Mouse (Mus musculus): ENCODE results near the gene Xab2. TPM values are rescaled to one million over a fixed set of nuclear protein-coding genes. Genes with fewer than 3 reads are reported as not detected.

Xab2 gene
- total RNA-seq, 1 experiment = 76.0 TPM

- TF ChIP-seq CHD2 (IDR thresholded peaks at IDR 0.05; ENCODE audit: low read depth, low read length) (no peak), MAFK (IDR thresholded peaks at IDR 0.05; ENCODE audit: insufficient read depth, low read depth, low read length) (no peak), ZNF384 (IDR thresholded peaks at IDR 0.05; ENCODE audit: low read depth, low read length) (no peak), ZC3H11A (IDR thresholded peaks at IDR 0.05; ENCODE audit: borderline replicate concordance, low read depth, low read length) (no peak), HCFC1 (IDR thresholded peaks at IDR 0.05; ENCODE audit: borderline replicate concordance, insufficient read depth, low read length) (no peak)
- Histone ChIP-seq H3K27ac (ENCODE audit: insufficient read depth, low read depth, low read length, poor library complexity, severe bottlenecking) (no peak overlapping the region), H3K36me3 (ENCODE audit: control insufficient read depth, insufficient read depth, low read length, poor library complexity, severe bottlenecking) (peaks cover 8% of the 10 kb centered on the region; the same call in 1 of the 2 replicates), H3K9ac (ENCODE audit: insufficient read depth, low read depth, low read length, poor library complexity, severe bottlenecking) (no peak overlapping the region), H3K4me3 (ENCODE audit: insufficient read depth in 1 of 2, low read depth in 1 of 2, low read length in 2 of 2, poor library complexity in 1 of 2, severe bottlenecking in 1 of 2) (no peak overlapping the region), H3K4me1 (ENCODE audit: control insufficient read depth in 2 of 2, insufficient read depth in 2 of 2, low read length in 2 of 2, poor library complexity in 1 of 2) (peaks cover 11 to 36% of the 10 kb centered on the region in 2 experiments), H3K9me3 (ENCODE audit: control insufficient read depth, insufficient read depth, low read depth, low read length) (no peaks in the 10 kb centered on the region)
- DNase-seq (ENCODE audit: low read depth, low spot score) = no peak
- in situ Hi-C loops (cut with MboI; ENCODE audit: low sequenced_read_pairs in 2 of 2, unreplicated experiment in 2 of 2) = no loop called here
Observed at GRCm38 (mm10) chr8:3594466-3594865, 26.6 kb downstream of the Xab2 start.

- Histone ChIP-seq H3K27ac (ENCODE audit: insufficient read depth, low read depth, low read length, poor library complexity, severe bottlenecking) (no peak overlapping the region), H3K9ac (ENCODE audit: insufficient read depth, low read depth, low read length, poor library complexity, severe bottlenecking) (no peak overlapping the region), H3K9me3 (ENCODE audit: control insufficient read depth, insufficient read depth, low read depth, low read length) (no peaks in the 10 kb centered on the region), H3K4me3 (ENCODE audit: insufficient read depth in 1 of 2, low read depth in 1 of 2, low read length in 2 of 2, poor library complexity in 1 of 2, severe bottlenecking in 1 of 2) (no peak overlapping the region), H3K4me1 (ENCODE audit: control insufficient read depth in 2 of 2, insufficient read depth in 2 of 2, low read length in 2 of 2, poor library complexity in 1 of 2) (peaks cover 7 to 27% of the 10 kb centered on the region in 2 experiments), H3K36me3 (ENCODE audit: control insufficient read depth, insufficient read depth, low read length, poor library complexity, severe bottlenecking) (peaks cover under 1% of the 10 kb centered on the region; the same call in 1 of the 2 replicates)
- DNase-seq (ENCODE audit: low read depth, low spot score) = no peak
- in situ Hi-C loops (cut with MboI; ENCODE audit: low sequenced_read_pairs in 2 of 2, unreplicated experiment in 2 of 2) = no loop called here
- TF ChIP-seq MAFK (IDR thresholded peaks at IDR 0.05; ENCODE audit: insufficient read depth, low read depth, low read length) (no peak), ZC3H11A (IDR thresholded peaks at IDR 0.05; ENCODE audit: borderline replicate concordance, low read depth, low read length) (no peak), HCFC1 (IDR thresholded peaks at IDR 0.05; ENCODE audit: borderline replicate concordance, insufficient read depth, low read length) (no peak), CHD2 (IDR thresholded peaks at IDR 0.05; ENCODE audit: low read depth, low read length) (no peak), ZNF384 (IDR thresholded peaks at IDR 0.05; ENCODE audit: low read depth, low read length) (no peak)
Observed at GRCm38 (mm10) chr8:3593470-3593869, 27.6 kb downstream of the Xab2 start.

GRCm38 (mm10) chr8:3588258-3588633 is 32.9 kb downstream of the Xab2 start:
- Histone ChIP-seq H3K4me3 (ENCODE audit: insufficient read depth in 1 of 2, low read depth in 1 of 2, low read length in 2 of 2, poor library complexity in 1 of 2, severe bottlenecking in 1 of 2) (peak overlapping the region; percentile 80 to 90), H3K9me3 (ENCODE audit: control insufficient read depth, insufficient read depth, low read depth, low read length) (no peaks in the 10 kb centered on the region), H3K4me1 (ENCODE audit: control insufficient read depth in 2 of 2, insufficient read depth in 2 of 2, low read length in 2 of 2, poor library complexity in 1 of 2) (peaks cover 0 to 7% of the 10 kb centered on the region in 2 experiments; a peak in 1 of 4 replicates), H3K9ac (ENCODE audit: insufficient read depth, low read depth, low read length, poor library complexity, severe bottlenecking) (peak overlapping the region; percentile 88), H3K27ac (ENCODE audit: insufficient read depth, low read depth, low read length, poor library complexity, severe bottlenecking) (no peak overlapping the region), H3K36me3 (ENCODE audit: control insufficient read depth, insufficient read depth, low read length, poor library complexity, severe bottlenecking) (no peaks in the 10 kb centered on the region)
- no peak for DNase-seq (ENCODE audit: low read depth, low spot score)
- in situ Hi-C loops (cut with MboI; ENCODE audit: low sequenced_read_pairs in 2 of 2, unreplicated experiment in 2 of 2) = no loop called here
- TF ChIP-seq ZNF384 (IDR thresholded peaks at IDR 0.05; ENCODE audit: low read depth, low read length) = no peak
- no peak for TF ChIP-seq ZC3H11A (IDR thresholded peaks at IDR 0.05; ENCODE audit: borderline replicate concordance, low read depth, low read length)
- TF ChIP-seq HCFC1 (IDR thresholded peaks at IDR 0.05; ENCODE audit: borderline replicate concordance, insufficient read depth, low read length) = no peak
- TF ChIP-seq MAFK (IDR thresholded peaks at IDR 0.05; ENCODE audit: insufficient read depth, low read depth, low read length) = no peak
- TF ChIP-seq CHD2 (IDR thresholded peaks at IDR 0.05; ENCODE audit: low read depth, low read length) = no peak

- H3K27ac ChIP-seq (ENCODE audit: insufficient read depth, low read depth, low read length, poor library complexity, severe bottlenecking) = peak overlapping the region; percentile 59; the same call in 1 of the 2 replicates
Observed at GRCm38 (mm10) chr8:3587391-3588257, 33.5 kb downstream of the Xab2 start.

More at GRCm38 (mm10) chr8:3587391-3588257, 33.5 kb downstream of the Xab2 start:
- H3K4me3 ChIP-seq (ENCODE audit: insufficient read depth in 1 of 2, low read depth in 1 of 2, low read length in 2 of 2, poor library complexity in 1 of 2, severe bottlenecking in 1 of 2) = peak overlapping the region; percentile 80 to 90
- no peaks in the 10 kb centered on the region for H3K9me3 ChIP-seq (ENCODE audit: control insufficient read depth, insufficient read depth, low read depth, low read length)
- DNase-seq (ENCODE audit: low read depth, low spot score) = no peak
- 0 out of 4 replicates have a peak, but pooled peaks cover 0 to 2% of the 10 kb centered on the region in 2 experiments for H3K4me1 ChIP-seq (ENCODE audit: control insufficient read depth in 2 of 2, insufficient read depth in 2 of 2, low read length in 2 of 2, poor library complexity in 1 of 2)
- in situ Hi-C loops (cut with MboI; ENCODE audit: low sequenced_read_pairs in 2 of 2, unreplicated experiment in 2 of 2) = no loop called here
- H3K36me3 ChIP-seq (ENCODE audit: control insufficient read depth, insufficient read depth, low read length, poor library complexity, severe bottlenecking) = no peaks in the 10 kb centered on the region
- peak; percentile 34; the same call in 1 of the 2 replicates for TF ChIP-seq HCFC1 (IDR thresholded peaks at IDR 0.05; ENCODE audit: borderline replicate concordance, insufficient read depth, low read length)
- no peak for TF ChIP-seq ZNF384 (IDR thresholded peaks at IDR 0.05; ENCODE audit: low read depth, low read length)
- H3K9ac ChIP-seq (ENCODE audit: insufficient read depth, low read depth, low read length, poor library complexity, severe bottlenecking) = peak overlapping the region; percentile 88
